Mouse (Mus musculus) C2C12 (cell line): ENCODE measurements at regions not wholly inside any gene's neighbourhood (a gene's known extent, or its start where the extent isn't known, plus 50 kb on each side); places are given as distances from the start of the nearest gene placed in this dataset.

Experiments
- H3K27me3 ChIP-seq: one replicate; pipeline ENCODE4 v1.6.1; 2011; ENCODE audit not compliant: control insufficient read depth, insufficient read depth, insufficient read length
- H3K36me3 ChIP-seq: one replicate; pipeline ENCODE4 v1.6.1; 2011; ENCODE audit not compliant: control insufficient read depth, insufficient read depth
- H3K4me3 ChIP-seq: one replicate; pipeline ENCODE4 v1.5.1; 2011; ENCODE audit warnings: mild to moderate bottlenecking, control low read depth; ENCODE audit not compliant: poor library complexity, insufficient read depth, severe bottlenecking
- H3K79me2 ChIP-seq: one replicate; pipeline ENCODE4 v1.6.1; 2011; ENCODE audit not compliant: control insufficient read depth, insufficient read depth
- H3K79me3 ChIP-seq: one replicate; pipeline ENCODE4 v1.6.1; 2011; ENCODE audit warnings: low read depth, control low read depth
- H3ac ChIP-seq: one replicate; pipeline ENCODE3; 2011; ENCODE audit warnings: low read depth; ENCODE audit not compliant: control insufficient read depth, insufficient read length
- CEBPB ChIP-seq: IDR thresholded peaks from one replicate; pipeline ENCODE4 v1.6.1; 2011; ENCODE audit warnings: low read depth, mild to moderate bottlenecking, control low read depth, moderate library complexity
- CTCF ChIP-seq: IDR thresholded peaks from one replicate; pipeline ENCODE4 v1.5.1; 2011; ENCODE audit not compliant: control insufficient read depth, insufficient read depth, insufficient read length
- FOSL1 ChIP-seq: IDR thresholded peaks from one replicate; pipeline ENCODE4 v1.8.0; 2011; ENCODE audit warnings: mild to moderate bottlenecking, low read length; ENCODE audit not compliant: poor library complexity, insufficient read depth, severe bottlenecking
- MAX ChIP-seq: IDR thresholded peaks from one replicate; pipeline ENCODE4 v1.6.1; 2011; ENCODE audit warnings: mild to moderate bottlenecking, control low read depth
- MYOD1 ChIP-seq: IDR thresholded peaks from one replicate; pipeline ENCODE4 v1.6.1; 2011; ENCODE audit warnings: low read depth; ENCODE audit not compliant: control insufficient read depth, insufficient read length
- MYOG ChIP-seq: IDR thresholded peaks from one replicate; pipeline ENCODE4 v1.6.1; 2011; ENCODE audit not compliant: control insufficient read depth, insufficient read length; ENCODE audit errors: extremely low read depth
- USF1 ChIP-seq: IDR thresholded peaks from one replicate; pipeline ENCODE4 v1.6.1; 2011; ENCODE audit warnings: low read depth, mild to moderate bottlenecking, control low read depth, moderate library complexity

DNA sequence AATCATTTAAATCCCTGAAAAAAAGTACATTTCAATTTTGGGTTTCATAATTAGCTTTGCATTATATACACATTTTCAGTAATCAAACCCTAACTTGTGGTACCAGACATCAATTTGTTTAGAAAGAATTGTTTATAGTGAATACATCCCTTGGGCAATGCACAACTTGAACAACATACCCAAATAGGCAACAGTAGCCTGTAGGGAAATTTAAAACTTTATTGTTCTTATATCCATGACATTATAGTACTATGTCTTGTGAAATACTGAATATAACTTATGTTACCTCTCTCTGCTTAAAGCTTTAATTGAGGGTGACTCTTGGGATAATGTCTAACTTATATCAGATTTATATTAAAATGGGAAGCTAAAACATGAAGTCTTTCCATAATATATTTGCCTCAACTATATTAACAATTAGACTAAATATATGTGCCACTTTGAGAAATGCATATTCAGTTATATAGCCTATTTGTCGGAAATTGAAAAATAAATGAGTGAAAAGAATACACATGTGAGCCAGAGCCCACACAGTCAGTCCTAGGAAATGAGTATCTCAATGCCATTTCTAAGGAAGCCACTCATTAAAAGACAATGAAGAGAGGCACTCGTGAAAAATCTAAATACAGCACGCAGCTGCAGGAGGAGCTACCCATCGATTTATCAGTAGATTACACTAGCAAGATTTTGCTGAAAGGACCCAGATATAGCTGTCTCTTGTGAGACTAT is 458.1 kb upstream of the Slitrk6 start:
- TF ChIP-seq MYOD1 (no peak), MAX (no peak), USF1 (no peak), MYOG (no peak), CEBPB (no peak), CTCF (no peak), FOSL1 (no peak)
- H3K27me3 ChIP-seq: no peaks in the 10 kb centered on the region
- H3K36me3 ChIP-seq: no peaks in the 10 kb centered on the region
- H3K79me2 ChIP-seq: no peaks in the 10 kb centered on the region
- H3K79me3 ChIP-seq: no peaks in the 10 kb centered on the region
- H3ac ChIP-seq: no peak overlapping the region
- H3K4me3 ChIP-seq: no peak overlapping the region

- Histone ChIP-seq H3K27me3 (no peaks in the 10 kb centered on the region), H3K79me3 (no peaks in the 10 kb centered on the region), H3K36me3 (no peaks in the 10 kb centered on the region), H3ac (no peak overlapping the region), H3K79me2 (no peaks in the 10 kb centered on the region), H3K4me3 (no peak overlapping the region)
- no peak for TF ChIP-seq MYOG
- TF ChIP-seq CTCF: no peak
- no peak for TF ChIP-seq FOSL1
- TF ChIP-seq MYOD1: no peak
- TF ChIP-seq USF1: no peak
- TF ChIP-seq CEBPB: no peak
- no peak for TF ChIP-seq MAX
Measured at GRCm38 (mm10) chr14:111226926-111227325, 448.0 kb upstream of the Slitrk5 start.

DNA sequence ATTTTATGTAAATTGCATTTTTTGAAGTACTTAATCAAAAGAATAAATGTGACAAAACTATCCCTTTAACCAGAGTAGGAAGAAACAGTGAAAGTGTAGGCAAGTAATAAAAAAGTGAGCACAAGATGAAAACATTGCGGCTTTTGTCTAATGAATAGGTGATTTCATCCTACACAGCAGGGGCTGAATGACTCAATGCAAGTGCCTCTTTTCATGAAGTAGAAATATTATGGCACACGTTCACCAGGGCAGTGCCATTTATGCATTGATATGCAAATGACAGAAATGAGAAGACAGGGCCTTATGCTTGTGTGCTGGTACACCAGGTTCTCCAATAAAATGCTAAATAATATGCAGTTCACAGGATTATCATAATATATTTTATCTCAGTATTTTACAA is 435.8 kb upstream of the Slitrk5 start:
- Histone ChIP-seq H3K79me3 (no peaks in the 10 kb centered on the region), H3ac (no peak overlapping the region), H3K4me3 (no peak overlapping the region), H3K79me2 (no peaks in the 10 kb centered on the region), H3K36me3 (no peaks in the 10 kb centered on the region), H3K27me3 (no peaks in the 10 kb centered on the region)
- no peak for TF ChIP-seq MYOD1
- no peak for TF ChIP-seq USF1

GRCm38 (mm10) chr14:111249347-111249946 is 425.4 kb upstream of the Slitrk5 start:
- Histone ChIP-seq H3K36me3 (no peaks in the 10 kb centered on the region), H3K79me2 (no peaks in the 10 kb centered on the region)
- TF ChIP-seq USF1 (no peak), CEBPB (peak; percentile 45)

DNA sequence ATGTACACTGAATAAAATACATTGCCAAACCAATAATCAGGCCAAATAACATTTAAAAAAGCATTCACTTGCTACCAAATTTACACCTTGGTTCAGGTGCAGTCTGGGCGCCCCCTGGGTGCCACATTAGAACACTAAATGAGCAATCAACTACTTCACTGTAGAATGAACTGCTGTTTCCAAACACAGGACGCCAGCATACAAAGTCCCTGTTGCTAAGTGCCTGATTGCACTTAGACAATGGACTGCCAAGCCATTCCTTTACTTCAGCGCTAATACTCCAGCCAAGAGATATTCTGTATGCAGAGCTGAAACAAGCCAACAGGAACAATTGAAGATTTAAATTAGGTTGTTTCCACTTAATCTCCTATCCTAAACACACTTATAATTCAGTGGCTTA is 421.7 kb upstream of the Slitrk5 start:
- Histone ChIP-seq H3K79me2 (no peaks in the 10 kb centered on the region), H3K27me3 (no peaks in the 10 kb centered on the region), H3K4me3 (no peak overlapping the region), H3K36me3 (no peaks in the 10 kb centered on the region), H3K79me3 (no peaks in the 10 kb centered on the region), H3ac (no peak overlapping the region)
- TF ChIP-seq FOSL1: no peak
- TF ChIP-seq CEBPB: no peak
- TF ChIP-seq MYOD1: no peak
- no peak for TF ChIP-seq MAX
- TF ChIP-seq CTCF: no peak
- no peak for TF ChIP-seq USF1
- no peak for TF ChIP-seq MYOG

More at GRCm38 (mm10) chr14:111249347-111249946, 425.4 kb upstream of the Slitrk5 start:
- Histone ChIP-seq H3K79me3 (no peaks in the 10 kb centered on the region), H3K27me3 (no peaks in the 10 kb centered on the region), H3K4me3 (no peak overlapping the region), H3ac (no peak overlapping the region)

DNA sequence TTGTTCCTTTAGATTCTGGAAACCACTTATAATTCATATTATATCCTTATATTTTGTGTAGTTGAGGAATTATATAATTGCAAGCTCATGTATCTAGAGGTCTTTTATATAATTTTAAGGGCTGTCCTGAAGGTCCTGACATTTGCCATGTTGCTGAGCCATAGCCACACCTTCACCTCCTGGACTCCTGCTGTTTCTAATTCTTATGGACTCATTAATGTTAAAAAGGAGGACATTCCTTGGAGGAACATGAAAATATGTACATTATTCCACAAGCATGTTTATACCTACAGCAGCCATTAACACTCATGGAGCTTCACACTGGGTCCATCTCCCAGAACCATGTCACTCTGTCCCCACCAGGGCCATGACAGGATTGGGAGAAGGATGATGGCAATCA is 413.2 kb upstream of the Slitrk5 start:
- H3K27me3 ChIP-seq: no peaks in the 10 kb centered on the region
- H3K4me3 ChIP-seq: no peak overlapping the region
- no peak for TF ChIP-seq CTCF
- no peak for TF ChIP-seq MYOG
- TF ChIP-seq MYOD1: no peak
- TF ChIP-seq FOSL1: no peak
- no peak for TF ChIP-seq CEBPB
- TF ChIP-seq MAX: no peak
- no peak for TF ChIP-seq USF1
- H3K79me2 ChIP-seq: no peaks in the 10 kb centered on the region
- H3K79me3 ChIP-seq: no peaks in the 10 kb centered on the region
- no peak overlapping the region for H3ac ChIP-seq
- no peaks in the 10 kb centered on the region for H3K36me3 ChIP-seq
